ENCODE assay signal across 15 mouse cellular contexts in genomic region chr6:145123136-145124060, GRCm38 (mm10). TPM values are rescaled to one million over a fixed set of nuclear protein-coding genes. Genes with fewer than 3 reads are reported as not detected.
DNase-seq lines count a peak whose midpoint lies in the region; ATAC-seq and TF ChIP-seq lines count a peak whose summit lies in the region.
"Had no signal": no experiment of that assay in that cellular context is flagged by ENCODE, and none has a peak within 500 bp of the region (broad histone marks: within the 10 kb centered on the region; RNA-seq: fewer than 3 reads in every experiment).

No protein-coding gene starts in this region.

- no peaks in the 10 kb centered on the region for H3K27me3 ChIP-seq in CH12.LX (replicated peaks)
- no peaks in the 10 kb centered on the region for H3K27me3 ChIP-seq in liver, embryonic 12.5 days (replicated peaks)
- H3K27me3 ChIP-seq in small intestine, adult 2 months (ENCODE audit: control insufficient read depth, insufficient read depth, low read length): no peaks in the 10 kb centered on the region
- H3K27me3 ChIP-seq: embryonic facial prominence, embryonic 15.5 days; neural tube, embryonic 15.5 days had no signal

- peak overlapping the region; percentile 85 for H3K27ac ChIP-seq in CH12.LX (ENCODE audit: insufficient read depth, low read depth)
- H3K27ac ChIP-seq in liver, embryonic 12.5 days: peak overlapping the region; percentile 77; the same call in 1 of the 2 replicates
- H3K27ac ChIP-seq in small intestine, adult 2 months (ENCODE audit: insufficient read depth, low read depth, low read length): no peak overlapping the region
- H3K27ac ChIP-seq: embryonic facial prominence, embryonic 15.5 days; midbrain, embryonic 13.5 days; neural tube, embryonic 15.5 days had no signal

- H3K36me3 ChIP-seq in CH12.LX (replicated peaks in 1 of 2; ENCODE audit: control insufficient read depth in 1 of 2, insufficient read depth in 1 of 2, low read length in 1 of 2): peaks cover 6 to 35% of the 10 kb centered on the region in 2 experiments
- H3K36me3 ChIP-seq in liver, embryonic 12.5 days: 0 out of 2 replicates have a peak, but pooled peaks cover 4% of the 10 kb centered on the region
- H3K36me3 ChIP-seq in small intestine, adult 2 months (ENCODE audit: control insufficient read depth, insufficient read depth, low read length): no peaks in the 10 kb centered on the region
- H3K36me3 ChIP-seq: embryonic facial prominence, embryonic 15.5 days; midbrain, embryonic 13.5 days; neural tube, embryonic 15.5 days had no signal

- peak; percentile 27; the same call in 1 of the 2 replicates for ATAC-seq in liver, embryonic 12.5 days
- ATAC-seq: midbrain, embryonic 13.5 days had no signal

- H3K4me2 ChIP-seq in CH12.LX (ENCODE audit: insufficient read depth, low read depth, poor library complexity, severe bottlenecking): peak overlapping the region; percentile 100
- peak overlapping the region; percentile 60 for H3K4me2 ChIP-seq in liver, embryonic 12.5 days
- H3K4me2 ChIP-seq: embryonic facial prominence, embryonic 15.5 days; midbrain, embryonic 13.5 days; neural tube, embryonic 15.5 days had no signal

- H3K9ac ChIP-seq in CH12.LX (ENCODE audit: insufficient read depth, low read depth): peak overlapping the region; percentile 79
- H3K9ac ChIP-seq in liver, embryonic 12.5 days: no peak overlapping the region
- H3K9ac ChIP-seq: embryonic facial prominence, embryonic 15.5 days; midbrain, embryonic 13.5 days; neural tube, embryonic 15.5 days had no signal

- TF ChIP-seq EP300 in CH12.LX (IDR thresholded peaks at IDR 0.05; ENCODE audit: low read length): peak; percentile 99

- TF ChIP-seq RAD21 in CH12.LX (IDR thresholded peaks at IDR 0.05; ENCODE audit: low read depth, low read length): peak; percentile 2

- peaks cover 43% of the 10 kb centered on the region for H3K79me2 ChIP-seq in CH12.LX (replicated peaks; ENCODE audit: control insufficient read depth, extremely low read depth, insufficient read depth, poor library complexity, severe bottlenecking)

- dilution Hi-C loops in CH12.LX (cut with MboI; ENCODE audit: extremely low pct_ligation_motif_present, extremely low pct_unique_long_range_greater_than_20kb, low sequenced_read_pairs): no loop called here

- no peak for TF ChIP-seq CTCF in lung, adult 2 months (IDR thresholded peaks at IDR 0.05; ENCODE audit: insufficient read depth, low read length)
- no peak for TF ChIP-seq CTCF in CH12.LX (conservative IDR thresholded peaks at IDR 0.05 in 1 of 2, IDR thresholded peaks at IDR 0.05 in 1 of 2; ENCODE audit: low read depth in 2 of 2, low read length in 2 of 2)
- TF ChIP-seq CTCF in small intestine, adult 2 months (IDR thresholded peaks at IDR 0.05; ENCODE audit: extremely low read depth, insufficient read length, insufficient replicate concordance, low read depth, low read length): no peak

- peaks cover 12% of the 10 kb centered on the region for H3K9me3 ChIP-seq in CH12.LX (replicated peaks; ENCODE audit: low read length)
- H3K9me3 ChIP-seq in liver, embryonic 12.5 days (replicated peaks): peaks cover 7% of the 10 kb centered on the region; the same call in 1 of the 2 replicates
- H3K9me3 ChIP-seq: embryonic facial prominence, embryonic 15.5 days; midbrain, embryonic 13.5 days; neural tube, embryonic 15.5 days had no signal

- peak; percentile 32 for DNase-seq in lung, postnatal 36 days
- DNase-seq in lung, adult 2 months: no peak
- peak; percentile 96 for DNase-seq in CH12.LX (ENCODE audit: extremely low read depth)
- no peak for DNase-seq in kidney, adult 11 months
- no peak for DNase-seq in kidney, adult 18-20 months
- no peak for DNase-seq in right cerebral cortex, postnatal 36 days (ENCODE audit: low spot score in 2 of 2)
- DNase-seq: adrenal gland, adult 8-10 months; cerebellum, postnatal 14 days; heart, postnatal 36 days; kidney, adult 2 months had no signal

- in situ Hi-C loops in CH12.LX (cut with MboI; ENCODE audit: low pct_ligation_motif_present, low pct_unique_long_range_greater_than_20kb, low sequenced_read_pairs): no loop called here

- no peaks in the 10 kb centered on the region for H3K4me1 ChIP-seq in lung, adult 2 months (ENCODE audit: control insufficient read depth, insufficient read depth, low read length)
- peaks cover 17 to 42% of the 10 kb centered on the region in 2 experiments for H3K4me1 ChIP-seq in CH12.LX (ENCODE audit: control insufficient read depth in 1 of 2, insufficient read depth in 2 of 2)
- H3K4me1 ChIP-seq in liver, embryonic 12.5 days: peaks cover 64% of the 10 kb centered on the region
- peaks cover 2% of the 10 kb centered on the region; the same call in 1 of the 2 replicates for H3K4me1 ChIP-seq in small intestine, adult 2 months (ENCODE audit: control insufficient read depth, insufficient read depth, insufficient read length, low read length)
- H3K4me1 ChIP-seq: midbrain, embryonic 13.5 days had no signal

- WGBS in lung, adult 2 months: 65% methylated on average over 11 of the region's 11 CpGs
- 31% methylated on average over 11 of the region's 11 CpGs for WGBS in liver, embryonic 12.5 days (ENCODE audit: insufficient replicate concordance)
- 60% methylated on average over 11 of the region's 11 CpGs for WGBS in small intestine, adult 2 months

- H3K4me3 ChIP-seq in lung, adult 2 months (replicated peaks; ENCODE audit: extremely low read depth, low read depth, low read length): no peak overlapping the region
- peak overlapping the region; percentile 66 to 80 (median 68) for H3K4me3 ChIP-seq in CH12.LX (replicated peaks in 1 of 3; ENCODE audit: low read depth in 2 of 3, low read length in 2 of 3, poor library complexity in 1 of 3)
- peak overlapping the region; percentile 49 for H3K4me3 ChIP-seq in liver, embryonic 12.5 days
- H3K4me3 ChIP-seq in small intestine, adult 2 months (ENCODE audit: low read depth, low read length): peak overlapping the region; percentile 32
- H3K4me3 ChIP-seq: embryonic facial prominence, embryonic 15.5 days; midbrain, embryonic 13.5 days; neural tube, embryonic 15.5 days had no signal

- no peak for TF ChIP-seq POLR2A in lung, adult 2 months (IDR thresholded peaks at IDR 0.05; ENCODE audit: borderline replicate concordance, extremely low read depth, low read depth, low read length)
- TF ChIP-seq POLR2A in CH12.LX (IDR thresholded peaks at IDR 0.05; ENCODE audit: low read depth, low read length): 0 out of 2 replicates have a peak, but pooled peaks have one; percentile 31
- no peak for TF ChIP-seq POLR2A in small intestine, adult 2 months (IDR thresholded peaks at IDR 0.05; ENCODE audit: low read depth, low read length)

TF ChIP-seq in CH12.LX, 34 proteins besides CTCF, POLR2A, EP300 and RAD21 (continues in another document):
- 0 out of 2 replicates have a peak, but pooled peaks have one; percentile 54 for TF ChIP-seq KAT2A (IDR thresholded peaks at IDR 0.05; ENCODE audit: insufficient replicate concordance, low read length)
- no peak; the same call in 1 of the 2 replicates for TF ChIP-seq SMC3 (IDR thresholded peaks at IDR 0.05; ENCODE audit: low read depth, low read length)
- no peak; the same call in none of the 2 replicates for TF ChIP-seq MXI1 (IDR thresholded peaks at IDR 0.05; ENCODE audit: low read depth, low read length)
- TF ChIP-seq ZC3H11A (IDR thresholded peaks at IDR 0.05; ENCODE audit: low read depth, low read length): no peak
- no peak for TF ChIP-seq GABPA (IDR thresholded peaks at IDR 0.05; ENCODE audit: insufficient replicate concordance, low read depth, low read length)
- TF ChIP-seq JUN (IDR thresholded peaks at IDR 0.05; ENCODE audit: insufficient read depth, low read depth, low read length): peak; percentile 97
- TF ChIP-seq MAX (IDR thresholded peaks at IDR 0.05; ENCODE audit: low read length): no peak; the same call in 1 of the 2 replicates
- TF ChIP-seq ZNF384 (IDR thresholded peaks at IDR 0.05; ENCODE audit: low read depth, low read length): peak; percentile 93
- TF ChIP-seq RCOR1 (conservative IDR thresholded peaks at IDR 0.05; ENCODE audit: low read depth, low read length): peak; percentile 98
- no peak; the same call in 1 of the 2 replicates for TF ChIP-seq NRF1 (IDR thresholded peaks at IDR 0.05; ENCODE audit: low read depth, low read length)
- no peak for TF ChIP-seq ZMIZ1 (IDR thresholded peaks at IDR 0.05; ENCODE audit: low read depth, low read length)
- no peak; the same call in 1 of the 2 replicates for TF ChIP-seq POLR2AphosphoS2 (IDR thresholded peaks at IDR 0.05; ENCODE audit: low read depth, low read length)
- peak; percentile 98 for TF ChIP-seq TCF12 (IDR thresholded peaks at IDR 0.05; ENCODE audit: low read depth, low read length)
- TF ChIP-seq MYC (IDR thresholded peaks at IDR 0.05; ENCODE audit: low read depth, low read length): peak; percentile 67
- TF ChIP-seq CHD1 (IDR thresholded peaks at IDR 0.05; ENCODE audit: low read depth, low read length): peak; percentile 35
- TF ChIP-seq BHLHE40 (IDR thresholded peaks at IDR 0.05; ENCODE audit: low read depth, low read length): peak; percentile 97
- peak; percentile 98 for TF ChIP-seq JUND (conservative IDR thresholded peaks at IDR 0.05; ENCODE audit: low read depth, low read length)
- peak; percentile 76 for TF ChIP-seq ELF1 (IDR thresholded peaks at IDR 0.05; ENCODE audit: low read depth, low read length)
- TF ChIP-seq UBTF (IDR thresholded peaks at IDR 0.05; ENCODE audit: low read depth, low read length): no peak
- TF ChIP-seq NELFE (IDR thresholded peaks at IDR 0.05; ENCODE audit: low read depth, low read length): peak; percentile 59; the same call in 1 of the 2 replicates
- no peak for TF ChIP-seq USF1 (IDR thresholded peaks at IDR 0.05; ENCODE audit: low read depth, low read length)
- TF ChIP-seq E2F4 (IDR thresholded peaks at IDR 0.05; ENCODE audit: insufficient replicate concordance, low read depth, low read length): no peak
- TF ChIP-seq ETS1 (conservative IDR thresholded peaks at IDR 0.05; ENCODE audit: low read depth, low read length): peak; percentile 100

RNA-seq across cellular contexts. Expression of gene Lrmp, which starts 7.9 kb away (rescaled TPM):
- polyA plus RNA-seq in lung, adult 2 months (2012; rRNA removed): 12.3 and 15.2 TPM in 2 replicates
- total RNA-seq in CH12.LX (2012; rRNA removed) (92.3 and 102 TPM in 2 replicates), CH12.LX (2014; rRNA removed) (155 and 171 TPM in 2 replicates)
- polyA plus RNA-seq in CH12.LX (2012; ENCODE audit: insufficient read length, low read depth): 163 and 180 TPM in 2 replicates
- 18.9 and 20.6 TPM in 2 replicates for polyA plus RNA-seq in liver, embryonic 12.5 days (2016; fragmentation: Nextera tagmentation; extraction: Ambion mirVana)
- 11.2 and 17.7 TPM in 2 replicates for polyA plus RNA-seq in small intestine, adult 2 months (2012; rRNA removed)

RNA-seq across cellular contexts. Expression of gene Bcat1, which starts 47.4 kb away (rescaled TPM):
- 0.10 and 0.21 TPM in 2 replicates for polyA plus RNA-seq in lung, adult 2 months (2012; rRNA removed)
- total RNA-seq in CH12.LX (2012; rRNA removed) (129 and 141 TPM in 2 replicates), CH12.LX (2014; rRNA removed) (176 and 199 TPM in 2 replicates)
- 157 and 176 TPM in 2 replicates for polyA plus RNA-seq in CH12.LX (2012; ENCODE audit: insufficient read length, low read depth)
- 0.93 and 1.5 TPM in 2 replicates for polyA plus RNA-seq in liver, embryonic 12.5 days (2016; fragmentation: Nextera tagmentation; extraction: Ambion mirVana)
- polyA plus RNA-seq in small intestine, adult 2 months (2012; rRNA removed): 0.13 and 0.22 TPM in 2 replicates

Comparison
In these comparisons a context has a peak if more than half of its experiments do, and no peak if none do; other contexts are left out.
1. DNase-seq: peak in lung, postnatal 36 days (single experiment) and CH12.LX (single experiment); none in lung, adult 2 months (single experiment), kidney, adult 11 months (single experiment), kidney, adult 18-20 months (single experiment) and right cerebral cortex, postnatal 36 days (0 of 2).
2. RNA of gene Bcat1, which starts 47.4 kb away (polyA plus RNA-seq): 157 to 176 TPM in CH12.LX; 0.93 to 1.5 TPM in liver, embryonic 12.5 days, 0.13 to 0.22 TPM in small intestine, adult 2 months and 0.10 to 0.21 TPM in lung, adult 2 months; every median in the first group is over 10 times any median in the second.